Mouse (Mus musculus): Measurements from ENCODE around the gene Hsd17b11. TPM values are rescaled to one million over a fixed set of nuclear protein-coding genes. Genes with fewer than 3 reads are reported as not detected.
A peak's percentile ranks its signal among the peaks of the same experiment; 100 is the strongest.

Gene Hsd17b11
- polyA plus RNA-seq, 1 experiment = 109 TPM

DNA sequence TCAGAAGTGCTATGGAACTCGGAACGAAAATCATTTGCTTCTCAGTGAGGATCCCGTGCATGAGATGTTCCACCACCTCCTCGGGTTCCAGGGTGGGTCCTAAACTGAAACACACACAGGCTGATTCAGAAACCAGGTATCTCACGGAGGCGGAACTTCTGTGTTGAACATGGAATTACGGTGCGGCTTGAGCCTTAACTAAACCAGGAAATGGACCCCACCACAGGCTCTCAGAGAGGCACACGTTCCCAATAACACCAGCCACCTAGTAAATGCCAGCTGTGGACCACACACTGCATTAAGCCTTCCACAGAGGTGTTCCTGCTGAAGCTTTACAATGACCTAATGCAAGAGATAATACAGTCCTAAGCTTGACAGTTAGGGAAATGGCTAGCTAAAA lies 28.9 kb downstream of the Hsd17b11 start:
- Histone ChIP-seq H3K27ac (ENCODE audit: insufficient read depth, low read depth, low read length) (no peak overlapping the region), H3K27me3 (ENCODE audit: control insufficient read depth, insufficient read depth, low read length) (no peaks in the 10 kb centered on the region), H3K4me1 (ENCODE audit: control insufficient read depth, insufficient read depth, insufficient read length, low read length) (no peaks in the 10 kb centered on the region), H3K36me3 (ENCODE audit: control insufficient read depth, insufficient read depth, low read length) (peaks cover 29% of the 10 kb centered on the region), H3K4me3 (ENCODE audit: low read depth, low read length) (no peak overlapping the region)
- TF ChIP-seq POLR2A (IDR thresholded peaks at IDR 0.05; ENCODE audit: low read depth, low read length) (no peak), CTCF (IDR thresholded peaks at IDR 0.05; ENCODE audit: extremely low read depth, insufficient read length, insufficient replicate concordance, low read depth, low read length) (no peak)
- WGBS = 92% methylated on average over 9 of the region's 9 CpGs

DNA sequence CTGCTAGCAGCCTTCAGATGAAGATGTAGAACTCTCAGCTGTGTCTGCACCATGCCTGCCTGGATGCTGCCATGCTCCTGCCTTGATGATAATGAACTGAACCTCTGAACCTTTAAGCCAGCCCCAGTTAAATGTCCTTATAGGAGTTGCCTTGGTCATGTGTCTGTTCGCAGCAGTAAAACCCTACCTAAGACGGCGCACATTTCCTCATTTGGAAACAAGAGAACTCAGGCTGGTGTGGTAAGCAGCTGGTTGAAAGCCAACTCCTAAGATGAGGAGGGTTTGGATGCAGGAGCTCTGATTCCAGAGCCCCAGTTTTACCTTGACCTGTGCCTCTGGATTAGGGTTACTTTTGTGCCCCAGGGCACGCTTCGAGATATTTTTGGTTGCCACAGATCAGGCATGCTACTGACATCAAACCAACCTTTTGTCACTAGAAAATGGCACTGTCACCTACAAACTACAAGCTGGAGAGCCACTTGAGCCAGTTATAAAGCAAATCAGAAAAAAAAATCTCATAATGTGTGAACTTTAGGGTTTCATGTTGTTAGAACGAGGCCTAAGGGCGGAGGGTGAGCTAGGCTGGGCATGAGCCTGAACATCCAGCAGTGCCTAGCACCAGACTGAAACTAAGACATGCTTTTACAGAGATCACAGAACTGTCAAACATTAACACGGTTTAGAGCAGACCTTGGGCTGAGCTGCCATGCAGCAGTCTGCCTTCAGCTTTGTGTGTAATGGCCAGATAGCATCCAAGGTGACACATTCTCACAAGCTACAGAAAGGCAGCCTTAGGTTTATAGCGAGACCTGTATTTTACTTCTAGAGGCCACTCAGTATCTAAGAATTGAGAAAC lies 40.8 kb downstream of the Hsd17b11 start:
- 46% methylated on average over 9 of the region's 9 CpGs for WGBS
- no peak overlapping the region for H3K4me3 ChIP-seq (ENCODE audit: low read depth, low read length)
- no peak for TF ChIP-seq POLR2A (IDR thresholded peaks at IDR 0.05; ENCODE audit: low read depth, low read length)
- TF ChIP-seq CTCF (IDR thresholded peaks at IDR 0.05; ENCODE audit: extremely low read depth, insufficient read length, insufficient replicate concordance, low read depth, low read length) = no peak
- no peak overlapping the region for H3K27ac ChIP-seq (ENCODE audit: insufficient read depth, low read depth, low read length)
- H3K4me1 ChIP-seq (ENCODE audit: control insufficient read depth, insufficient read depth, insufficient read length, low read length) = peaks cover 8% of the 10 kb centered on the region; the same call in 1 of the 2 replicates
- no peaks in the 10 kb centered on the region for H3K27me3 ChIP-seq (ENCODE audit: control insufficient read depth, insufficient read depth, low read length)
- H3K36me3 ChIP-seq (ENCODE audit: control insufficient read depth, insufficient read depth, low read length) = no peaks in the 10 kb centered on the region

DNA sequence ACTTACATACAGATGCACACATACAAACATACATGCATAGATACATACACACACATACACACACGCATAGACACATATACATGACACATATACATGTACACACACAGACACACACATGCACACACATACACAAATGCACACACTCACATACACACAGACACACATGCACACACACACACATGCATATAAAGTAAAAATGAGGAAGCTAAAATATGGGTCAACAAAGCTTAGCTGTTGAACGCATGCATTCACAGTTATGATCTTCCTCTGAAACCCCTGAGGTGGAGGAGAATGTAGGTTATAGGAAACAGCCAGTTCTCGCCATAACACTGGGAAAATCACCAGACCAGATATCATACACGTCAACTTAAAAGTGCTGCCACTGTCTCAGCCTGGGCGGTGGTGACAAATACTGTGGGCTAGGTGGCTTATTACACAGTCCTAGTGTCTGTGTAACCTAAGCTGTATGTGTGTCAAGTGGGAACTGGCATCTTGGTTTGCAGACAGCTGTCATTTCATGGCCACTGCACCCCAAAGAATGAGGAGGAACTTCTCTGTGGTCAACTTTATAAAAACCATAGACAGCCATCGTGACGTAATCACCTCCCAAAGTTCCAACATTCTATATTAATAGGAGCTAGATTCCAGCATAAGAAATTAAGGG lies 43.7 kb downstream of the Hsd17b11 start:
- no peaks in the 10 kb centered on the region for H3K27me3 ChIP-seq (ENCODE audit: control insufficient read depth, insufficient read depth, low read length)
- H3K36me3 ChIP-seq (ENCODE audit: control insufficient read depth, insufficient read depth, low read length) = no peaks in the 10 kb centered on the region
- no peak overlapping the region for H3K27ac ChIP-seq (ENCODE audit: insufficient read depth, low read depth, low read length)
- TF ChIP-seq POLR2A (IDR thresholded peaks at IDR 0.05; ENCODE audit: low read depth, low read length) = no peak
- TF ChIP-seq CTCF (IDR thresholded peaks at IDR 0.05; ENCODE audit: extremely low read depth, insufficient read length, insufficient replicate concordance, low read depth, low read length) = no peak
- peaks cover 8% of the 10 kb centered on the region; the same call in 1 of the 2 replicates for H3K4me1 ChIP-seq (ENCODE audit: control insufficient read depth, insufficient read depth, insufficient read length, low read length)
- 86% methylated on average over 7 of the region's 7 CpGs for WGBS
- no peak overlapping the region for H3K4me3 ChIP-seq (ENCODE audit: low read depth, low read length)

DNA sequence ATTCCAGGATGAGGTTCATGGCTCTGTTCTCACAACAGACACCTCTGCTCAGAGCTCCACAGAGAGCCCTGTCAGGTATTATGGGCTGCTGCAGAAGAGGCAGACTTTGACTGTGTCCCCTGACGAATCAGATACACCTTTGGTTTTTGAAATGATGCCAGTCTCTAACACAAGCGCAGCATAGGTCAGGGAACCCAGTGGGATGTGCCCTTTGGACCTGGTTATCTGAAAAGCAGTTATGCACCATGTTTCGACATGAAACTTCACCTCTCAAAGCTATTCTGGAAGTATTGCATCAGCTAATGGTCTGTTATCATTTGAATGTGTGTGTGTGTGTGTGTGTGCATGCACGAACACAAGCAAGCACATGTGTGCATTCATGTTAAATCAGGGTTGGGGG lies 44.4 kb downstream of the Hsd17b11 start, which contains the start of gene Hsd17b13:
Hsd17b13 (minus strand) TSS at position 114 of the 400 bp plus-strand sequence.
- Histone ChIP-seq H3K4me3 (ENCODE audit: low read depth, low read length) (peak within 1 kb of the TSS; percentile 34; the same call in 1 of the 2 replicates), H3K36me3 (ENCODE audit: control insufficient read depth, insufficient read depth, low read length) (no peaks in the 10 kb centered on the region), H3K27me3 (ENCODE audit: control insufficient read depth, insufficient read depth, low read length) (no peaks in the 10 kb centered on the region), H3K27ac (ENCODE audit: insufficient read depth, low read depth, low read length) (peak within 1 kb of the TSS; percentile 25; the same call in 1 of the 2 replicates), H3K4me1 (ENCODE audit: control insufficient read depth, insufficient read depth, insufficient read length, low read length) (peaks cover 10% of the 10 kb centered on the region; the same call in 1 of the 2 replicates)
- WGBS = 26% methylated on average over 4 of the region's 4 CpGs
- no peak for TF ChIP-seq CTCF (IDR thresholded peaks at IDR 0.05; ENCODE audit: extremely low read depth, insufficient read length, insufficient replicate concordance, low read depth, low read length)
- TF ChIP-seq POLR2A (IDR thresholded peaks at IDR 0.05; ENCODE audit: low read depth, low read length) = no peak; the same call in 1 of the 2 replicates

DNA sequence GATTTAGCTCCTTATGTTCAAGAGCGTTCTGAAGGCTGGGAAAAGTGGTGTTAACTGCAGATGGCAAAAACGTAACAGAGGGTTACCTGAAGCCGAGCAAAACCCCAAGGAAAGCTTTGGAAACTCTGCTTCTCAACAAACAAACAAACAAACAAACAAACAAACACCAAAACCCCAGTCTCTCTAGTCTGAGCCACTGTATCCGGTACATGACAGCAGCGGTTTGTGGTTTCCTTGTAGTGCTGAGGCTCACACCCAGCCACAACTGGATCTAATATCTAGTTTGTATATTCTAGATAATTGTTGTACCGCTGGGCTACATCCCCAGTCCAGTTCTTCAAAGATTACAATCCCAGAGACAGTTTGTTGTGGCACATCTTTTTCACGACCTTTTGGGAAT lies 46.0 kb downstream of the Hsd17b11 start:
- 79% methylated on average over 7 of the region's 7 CpGs for WGBS
- Histone ChIP-seq H3K4me3 (ENCODE audit: low read depth, low read length) (no peak overlapping the region), H3K4me1 (ENCODE audit: control insufficient read depth, insufficient read depth, insufficient read length, low read length) (peaks cover 8% of the 10 kb centered on the region; the same call in 1 of the 2 replicates), H3K27ac (ENCODE audit: insufficient read depth, low read depth, low read length) (no peak overlapping the region), H3K36me3 (ENCODE audit: control insufficient read depth, insufficient read depth, low read length) (no peaks in the 10 kb centered on the region), H3K27me3 (ENCODE audit: control insufficient read depth, insufficient read depth, low read length) (no peaks in the 10 kb centered on the region)
- no peak for TF ChIP-seq POLR2A (IDR thresholded peaks at IDR 0.05; ENCODE audit: low read depth, low read length)
- TF ChIP-seq CTCF (IDR thresholded peaks at IDR 0.05; ENCODE audit: extremely low read depth, insufficient read length, insufficient replicate concordance, low read depth, low read length) = no peak

DNA sequence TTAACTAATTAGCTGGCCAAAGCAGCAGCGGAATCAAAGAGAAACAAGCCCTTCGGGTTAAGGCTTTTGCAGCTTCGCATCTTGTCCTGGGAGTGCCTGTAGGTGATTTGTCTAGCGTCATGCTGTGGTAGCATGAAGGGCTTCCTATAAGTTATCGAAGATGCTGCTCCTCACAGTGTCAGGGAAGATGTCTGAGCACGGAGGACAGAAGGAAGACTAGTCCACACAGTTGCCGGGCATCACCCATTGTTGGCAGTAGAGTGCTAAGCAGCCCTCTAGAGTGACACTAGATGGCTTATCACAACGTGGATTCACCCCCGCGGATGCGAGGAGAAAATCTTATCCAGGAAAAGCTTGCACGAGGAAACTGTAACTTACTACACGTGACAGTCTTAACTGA lies 48.9 kb downstream of the Hsd17b11 start:
- Histone ChIP-seq H3K27me3 (ENCODE audit: control insufficient read depth, insufficient read depth, low read length) (no peaks in the 10 kb centered on the region), H3K27ac (ENCODE audit: insufficient read depth, low read depth, low read length) (no peak overlapping the region), H3K4me3 (ENCODE audit: low read depth, low read length) (no peak overlapping the region), H3K4me1 (ENCODE audit: control insufficient read depth, insufficient read depth, insufficient read length, low read length) (0 out of 2 replicates have a peak, but pooled peaks cover 2% of the 10 kb centered on the region), H3K36me3 (ENCODE audit: control insufficient read depth, insufficient read depth, low read length) (no peaks in the 10 kb centered on the region)
- TF ChIP-seq POLR2A (IDR thresholded peaks at IDR 0.05; ENCODE audit: low read depth, low read length) (no peak), CTCF (IDR thresholded peaks at IDR 0.05; ENCODE audit: extremely low read depth, insufficient read length, insufficient replicate concordance, low read depth, low read length) (no peak)
- WGBS = 56% methylated on average over 13 of the region's 13 CpGs

DNA sequence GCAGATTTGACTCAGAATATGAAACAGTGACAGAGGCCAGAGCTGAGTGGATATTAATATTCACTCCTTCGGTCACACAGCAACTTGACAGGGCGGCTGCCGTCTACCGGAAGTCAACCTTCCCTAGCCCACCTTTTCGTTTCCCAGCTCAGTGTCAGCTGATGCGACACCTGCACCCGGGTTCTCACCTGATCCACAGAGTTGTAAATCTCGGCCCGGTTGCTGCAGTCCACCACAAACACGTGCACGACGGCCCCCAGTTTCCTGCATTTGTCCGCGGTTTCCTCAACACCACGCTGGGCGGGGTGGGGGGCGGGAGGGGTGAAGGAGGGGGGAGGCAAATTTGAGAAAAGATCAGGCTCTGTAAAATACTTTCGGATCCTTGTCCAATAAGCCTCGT lies 49.3 kb downstream of the Hsd17b11 start:
- H3K36me3 ChIP-seq (ENCODE audit: control insufficient read depth, insufficient read depth, low read length) = no peaks in the 10 kb centered on the region
- no peaks in the 10 kb centered on the region for H3K27me3 ChIP-seq (ENCODE audit: control insufficient read depth, insufficient read depth, low read length)
- 67% methylated on average over 19 of the region's 19 CpGs for WGBS
- peak overlapping the region; percentile 20 for H3K4me3 ChIP-seq (ENCODE audit: low read depth, low read length)
- TF ChIP-seq POLR2A (IDR thresholded peaks at IDR 0.05; ENCODE audit: low read depth, low read length) (no peak), CTCF (IDR thresholded peaks at IDR 0.05; ENCODE audit: extremely low read depth, insufficient read length, insufficient replicate concordance, low read depth, low read length) (no peak)
- H3K4me1 ChIP-seq (ENCODE audit: control insufficient read depth, insufficient read depth, insufficient read length, low read length) = 0 out of 2 replicates have a peak, but pooled peaks cover 2% of the 10 kb centered on the region
- no peak overlapping the region for H3K27ac ChIP-seq (ENCODE audit: insufficient read depth, low read depth, low read length)
